Mouse (Mus musculus) intestine, embryonic 16.5 days (tissue): Measurements from ENCODE around the gene Il1rap. TPM values are rescaled to one million over a fixed set of nuclear protein-coding genes. Genes with fewer than 3 reads are reported as not detected.

Source experiments
- ATAC-seq: fragments of 200-750 bp; cut with Nextera tagmentation; 2 replicates; pipeline ENCODE4 v1.8.0; 2017; ENCODE audit warnings: moderate TSS enrichment, moderate library complexity
- H3K27ac ChIP-seq: fragments of 300-500 bp; sonication (generic); 2 replicates; pipeline ENCODE4 v1.5.1; 2014; ENCODE audit warnings: mild to moderate bottlenecking, low read length
- H3K27me3 ChIP-seq: fragments of 300-500 bp; sonication (generic); replicated peaks from 2 replicates; pipeline ENCODE4 v1.6.1; 2014; ENCODE audit warnings: low read length, control low read depth, mixed read lengths; ENCODE audit not compliant: control insufficient read depth, insufficient read depth
- H3K36me3 ChIP-seq: fragments of 300-500 bp; sonication (generic); 2 replicates; pipeline ENCODE4 v1.6.1; 2014; ENCODE audit warnings: low read length, control low read depth; ENCODE audit not compliant: control insufficient read depth, insufficient read depth
- H3K4me1 ChIP-seq: fragments of 300-500 bp; sonication (generic); 2 replicates; pipeline ENCODE4 v1.6.1; 2014; ENCODE audit warnings: low read length, control low read depth, mixed read lengths; ENCODE audit not compliant: control insufficient read depth, insufficient read depth
- H3K4me2 ChIP-seq: fragments of 300-500 bp; sonication (generic); 2 replicates; pipeline ENCODE4 v1.6.1; 2014; ENCODE audit warnings: low read depth, low read length, control low read depth
- H3K4me3 ChIP-seq: fragments of 300-500 bp; sonication (generic); 2 replicates; pipeline ENCODE4 v1.5.1; 2014; ENCODE audit warnings: mild to moderate bottlenecking, low read length
- H3K9ac ChIP-seq: fragments of 300-500 bp; sonication (generic); 2 replicates; pipeline ENCODE4 v1.6.1; 2014; ENCODE audit warnings: low read depth, low read length
- H3K9me3 ChIP-seq: fragments of 300-500 bp; sonication (generic); 2 replicates; pipeline ENCODE4 v1.6.1; 2016; ENCODE audit warnings: low read length, control low read depth; ENCODE audit not compliant: control insufficient read depth
- WGBS: fragments of 180-500 bp; shearing (Covaris S2); extraction: QIAGEN DNeasy Blood & Tissue Kit; methylation state at CpG from one replicate; pipeline ENCODE4 v1.1.7; 2014; 5-methylcytosine and 5-hydroxymethylcytosine counted together
- polyA plus RNA-seq: library from polyadenylated mRNA; unstranded; fragments of >200 nt; fragmentation: Nextera tagmentation; extraction: Ambion mirVana; gene quantifications from 2 replicates; pipeline ENCODE4 v1.2.1, GENCODE M21; 2015

Il1rap gene
- polyA plus RNA-seq, 1 experiment from 2014 or later, result 4.6 TPM

DNA sequence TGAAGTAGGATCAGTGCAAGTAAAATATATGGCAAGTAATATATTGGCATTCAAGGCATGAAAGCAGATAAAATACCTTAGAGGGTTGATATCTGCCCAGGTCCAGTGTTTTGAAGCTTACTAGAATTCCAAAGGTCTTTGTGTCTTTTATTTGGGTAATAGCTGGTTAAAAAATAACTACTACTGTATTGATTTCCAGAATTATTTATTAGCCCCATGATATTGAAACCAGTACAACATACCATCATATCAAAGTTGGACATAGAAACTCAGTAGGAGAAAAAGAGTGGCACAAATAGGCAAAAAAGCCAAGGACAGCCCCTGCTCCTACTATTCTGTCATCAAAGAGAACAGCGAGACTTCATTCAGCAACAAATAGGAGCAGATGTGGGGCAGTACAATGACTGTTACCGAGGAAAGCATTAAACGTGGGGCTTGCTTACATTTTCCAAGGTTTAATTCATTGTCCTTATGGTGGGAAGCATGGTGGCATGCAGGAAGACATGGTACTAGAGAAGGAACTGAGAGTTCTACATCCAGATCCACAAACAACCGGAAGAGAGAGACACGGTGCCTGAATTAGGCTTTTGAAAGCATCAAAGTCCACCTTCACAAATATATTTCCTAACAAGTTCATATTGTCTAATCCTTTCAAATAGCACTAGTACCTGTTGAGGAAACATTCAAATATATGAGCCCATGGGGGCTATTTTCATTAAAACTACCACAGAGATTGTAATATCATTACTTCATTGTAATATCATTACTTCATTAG lies 174.1 kb downstream of the Il1rap start:
- Histone ChIP-seq H3K4me3 (no peak overlapping the region), H3K36me3 (no peaks in the 10 kb centered on the region), H3K9me3 (no peaks in the 10 kb centered on the region), H3K27me3 (no peaks in the 10 kb centered on the region), H3K27ac (no peak overlapping the region), H3K9ac (no peak overlapping the region), H3K4me2 (no peak overlapping the region), H3K4me1 (no peaks in the 10 kb centered on the region)
- WGBS, result 84% methylated on average over 5 of the region's 5 CpGs
- ATAC-seq, result no peak

DNA sequence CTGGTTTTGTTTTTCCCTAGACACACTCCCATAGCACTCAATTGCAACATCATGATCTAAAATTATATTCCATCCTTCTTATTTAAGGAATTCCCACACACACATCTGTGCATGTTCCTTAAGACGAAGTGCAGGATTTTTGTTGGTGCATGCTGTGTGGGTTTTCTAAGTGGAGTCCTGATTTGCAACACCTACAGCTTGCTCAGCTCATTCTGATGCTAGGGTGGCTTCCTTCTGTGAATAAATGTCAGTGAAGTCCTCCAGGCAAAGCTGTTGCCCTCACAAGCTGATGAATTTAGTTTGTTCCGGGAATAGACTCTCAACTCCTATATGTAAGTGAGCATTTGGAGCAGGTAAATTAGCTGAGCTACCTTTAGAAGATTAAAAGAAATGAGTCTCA lies 194.5 kb downstream of the Il1rap start:
- Histone ChIP-seq H3K27me3 (no peaks in the 10 kb centered on the region), H3K27ac (no peak overlapping the region), H3K4me2 (no peak overlapping the region), H3K4me3 (no peak overlapping the region), H3K9me3 (no peaks in the 10 kb centered on the region), H3K9ac (no peak overlapping the region), H3K4me1 (no peaks in the 10 kb centered on the region), H3K36me3 (no peaks in the 10 kb centered on the region)
- 84% methylated on average over 2 of the region's 2 CpGs for WGBS
- no peak for ATAC-seq

DNA sequence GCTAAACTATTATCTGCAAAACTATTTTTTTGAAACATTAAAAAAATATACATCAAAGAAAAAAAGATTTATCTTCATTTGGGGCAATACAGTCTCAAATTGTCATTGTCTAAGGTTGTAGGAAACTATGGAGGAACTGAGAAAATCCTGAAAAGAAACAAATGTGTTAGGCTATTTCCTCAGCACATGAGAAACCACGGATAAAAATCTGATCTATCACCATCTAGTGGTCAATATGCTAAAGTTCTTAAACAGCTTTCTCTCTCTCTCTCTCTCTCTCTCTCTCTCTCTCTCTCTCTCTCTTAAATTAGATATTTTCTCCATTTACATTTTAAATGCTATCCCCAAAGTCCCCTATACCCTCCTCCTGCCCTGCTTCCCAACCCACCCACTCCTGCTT lies 195.6 kb downstream of the Il1rap start:
- Histone ChIP-seq H3K36me3 (no peaks in the 10 kb centered on the region), H3K9me3 (no peaks in the 10 kb centered on the region)
- 7% methylated on average over 1 of the region's 1 CpGs for WGBS

More for the DNA sequence above, 195.6 kb downstream of the Il1rap start:
- H3K27ac ChIP-seq, result no peak overlapping the region
- no peak for ATAC-seq
- H3K9ac ChIP-seq, result no peak overlapping the region
- H3K4me2 ChIP-seq, result no peak overlapping the region
- no peaks in the 10 kb centered on the region for H3K4me1 ChIP-seq
- no peaks in the 10 kb centered on the region for H3K27me3 ChIP-seq
- H3K4me3 ChIP-seq, result no peak overlapping the region

Other genes starting within 250 kb of the Il1rap start
- gene Cldn1, start 209.9 kb upstream of the Il1rap start, polyA plus RNA-seq, result 5.5 and 5.6 TPM in 2 replicates
- gene Cldn16, start 118.6 kb upstream of the Il1rap start, polyA plus RNA-seq, result not detected in 2 replicates
- not detected in 2 replicates for gene Tmem207, start 54.9 kb upstream of the Il1rap start, polyA plus RNA-seq